Mouse (Mus musculus): ENCODE data around the gene Fam168b.

Fam168b gene

GRCm38 (mm10) chr1:34851562-34851961 lies 8.7 kb upstream of the Fam168b start:
- ATAC-seq (ENCODE audit: low TSS enrichment): peak; percentile 28; the same call in 1 of the 2 replicates

DNA sequence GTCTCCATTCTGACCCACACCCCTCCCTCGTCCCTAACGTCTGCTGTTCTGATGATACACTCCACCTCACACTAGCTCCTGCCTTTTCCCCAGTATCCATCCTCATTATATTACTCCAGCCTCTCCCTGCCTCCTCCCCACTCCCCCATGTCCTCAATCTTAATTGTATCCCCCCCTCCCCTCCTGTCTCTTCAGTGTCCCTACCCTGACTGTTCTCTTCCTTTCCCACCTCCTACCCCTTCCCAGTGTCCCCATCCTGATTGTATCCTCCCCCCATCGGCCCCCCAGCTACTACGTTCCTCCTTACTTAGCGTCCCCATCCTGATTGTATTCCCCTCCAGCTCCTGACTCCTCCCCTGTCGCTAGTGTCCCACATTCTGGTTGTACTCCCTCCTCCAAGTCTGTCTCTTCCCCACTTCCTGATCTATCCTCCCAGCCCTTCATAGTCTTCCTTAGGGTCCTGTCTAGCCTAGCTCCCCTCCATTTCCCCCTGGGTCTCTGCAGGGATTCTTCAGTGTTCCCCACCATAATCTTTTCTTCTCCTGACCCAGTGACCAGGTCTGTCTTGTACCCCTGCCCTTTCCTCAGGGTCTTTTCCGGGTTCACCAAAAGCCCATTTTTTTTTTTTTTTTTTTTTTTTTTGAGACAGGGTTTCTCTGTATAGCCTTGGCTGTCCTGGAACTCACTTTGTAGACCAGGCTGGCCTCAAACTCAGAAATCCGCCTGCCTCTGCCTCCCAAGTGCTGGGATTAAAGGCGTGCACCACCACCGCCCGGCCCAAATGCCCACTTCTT lies 7.7 kb upstream of the Fam168b start:
- ATAC-seq (ENCODE audit: low TSS enrichment): peak; percentile 66

GRCm38 (mm10) chr1:34849745-34850342 lies 7.0 kb upstream of the Fam168b start, which contains the start of gene Plekhb2:
Gene Plekhb2, plus strand, starts transcription at chr1:34849976.
- peak; percentile 83 for ATAC-seq (ENCODE audit: low TSS enrichment)

GRCm38 (mm10) chr1:34847070-34847469 lies 4.2 kb upstream of the Fam168b start:
- ATAC-seq (ENCODE audit: low TSS enrichment): no peak

DNA sequence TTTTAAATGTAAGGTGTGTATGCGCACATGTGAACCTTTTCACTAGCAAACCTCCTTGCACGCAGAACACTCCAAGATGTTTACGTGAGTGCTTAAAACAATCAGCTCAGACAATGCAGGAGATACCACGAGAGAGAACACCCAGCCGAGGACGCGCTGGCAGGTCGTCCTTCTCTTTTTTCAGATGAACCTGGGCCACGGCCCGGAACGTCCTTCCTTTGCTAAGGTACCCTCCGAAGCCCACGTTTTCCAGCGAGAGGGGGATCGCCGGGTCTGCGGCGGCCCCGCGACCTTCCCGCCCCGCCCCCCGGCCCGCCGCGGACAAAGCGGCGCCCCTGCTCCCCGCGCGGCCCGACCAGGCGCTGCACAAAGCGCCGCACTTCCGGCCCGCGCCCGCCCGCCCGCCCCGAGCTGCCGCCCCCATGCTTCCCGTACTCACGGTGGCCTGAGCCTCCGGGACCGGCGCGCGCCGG lies 440 bp downstream of the Fam168b start:
- ATAC-seq (ENCODE audit: low TSS enrichment): peak; percentile 28

GRCm38 (mm10) chr1:34841709-34842388 lies 1.0 kb downstream of the Fam168b start:
- no peak for ATAC-seq (ENCODE audit: low TSS enrichment)

- ATAC-seq (ENCODE audit: low TSS enrichment): no peak
These were observed 3.6 kb downstream of the Fam168b start for GRCm38 (mm10) chr1:34839241-34839640.

DNA sequence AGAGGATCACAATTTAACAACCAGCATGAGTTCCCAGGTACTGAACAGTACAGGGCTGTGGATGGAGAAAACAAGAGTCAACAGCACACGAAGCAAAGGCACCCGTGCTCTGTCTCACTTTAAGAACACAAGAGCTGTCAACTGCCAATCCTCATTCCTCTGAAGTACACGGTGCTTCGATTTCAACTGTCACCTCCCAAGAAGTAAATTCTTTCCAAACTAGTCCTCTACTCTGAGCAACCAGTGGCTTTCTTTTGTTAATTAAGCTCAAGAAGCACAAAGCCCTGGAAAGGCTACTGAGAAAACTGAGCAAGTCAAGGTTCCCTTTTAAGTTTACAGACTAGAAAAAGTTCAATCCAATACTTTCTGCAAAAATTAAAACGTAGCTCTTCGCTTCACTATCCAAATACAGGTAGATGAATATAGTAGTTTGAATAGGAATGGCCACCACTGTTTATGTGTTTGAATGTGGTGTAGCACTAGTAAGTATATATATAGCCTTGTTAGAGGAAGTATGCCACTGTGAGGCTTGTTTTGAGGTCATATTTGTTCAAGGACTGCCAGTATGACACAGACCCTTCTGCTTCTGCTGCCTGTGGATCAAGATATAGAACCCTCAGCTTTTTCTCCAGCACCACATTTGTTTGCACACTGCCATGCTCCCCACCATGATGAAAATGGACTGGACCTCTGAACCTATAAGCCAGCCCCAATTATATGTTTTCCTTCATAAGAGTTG lies 4.7 kb downstream of the Fam168b start:
- ATAC-seq (ENCODE audit: low TSS enrichment): no peak

DNA sequence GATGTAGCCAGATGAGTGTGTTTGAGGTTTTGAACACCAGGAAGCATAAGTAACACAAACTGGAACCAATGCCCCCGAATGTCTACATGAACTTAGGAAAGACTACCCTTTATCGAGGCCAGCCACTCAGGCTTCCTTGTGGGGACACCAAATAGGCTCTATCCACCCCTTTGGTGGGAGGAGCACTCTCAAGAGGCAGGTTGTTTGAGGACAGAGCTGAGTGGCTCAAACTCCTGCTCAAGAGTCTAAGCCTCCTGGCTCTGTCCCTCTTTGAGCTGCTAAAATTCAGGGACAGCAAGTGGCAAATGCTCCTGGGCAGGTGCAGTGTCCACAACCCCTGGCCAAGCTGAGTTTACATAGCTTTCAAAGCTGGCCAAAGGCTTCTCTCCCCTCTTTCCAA lies 8.0 kb downstream of the Fam168b start:
- no peak for ATAC-seq (ENCODE audit: low TSS enrichment)

- ATAC-seq (ENCODE audit: low TSS enrichment): no peak
These were observed 11.5 kb downstream of the Fam168b start for GRCm38 (mm10) chr1:34831381-34831780.

DNA sequence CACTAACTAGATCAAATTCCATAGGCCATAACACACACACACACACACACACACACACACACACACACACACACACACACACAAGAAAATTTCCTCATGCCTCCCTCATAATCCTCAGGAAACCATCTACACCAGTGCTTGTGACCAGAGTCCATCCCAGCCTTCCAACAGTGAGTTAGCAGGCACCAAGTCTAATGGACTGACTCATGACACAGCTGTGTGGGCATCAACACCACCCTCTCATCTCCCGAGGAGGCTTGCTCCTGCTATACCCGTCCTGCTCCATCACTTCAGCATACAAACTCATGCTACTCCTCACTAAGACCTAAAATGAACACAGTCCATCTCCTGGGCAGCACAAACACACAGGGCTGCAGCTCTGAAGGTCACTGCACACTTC lies 11.9 kb downstream of the Fam168b start:
- peak; percentile 86 for ATAC-seq (ENCODE audit: low TSS enrichment)

GRCm38 (mm10) chr1:34828528-34829294 lies 14.2 kb downstream of the Fam168b start:
- no peak for ATAC-seq (ENCODE audit: low TSS enrichment)

DNA sequence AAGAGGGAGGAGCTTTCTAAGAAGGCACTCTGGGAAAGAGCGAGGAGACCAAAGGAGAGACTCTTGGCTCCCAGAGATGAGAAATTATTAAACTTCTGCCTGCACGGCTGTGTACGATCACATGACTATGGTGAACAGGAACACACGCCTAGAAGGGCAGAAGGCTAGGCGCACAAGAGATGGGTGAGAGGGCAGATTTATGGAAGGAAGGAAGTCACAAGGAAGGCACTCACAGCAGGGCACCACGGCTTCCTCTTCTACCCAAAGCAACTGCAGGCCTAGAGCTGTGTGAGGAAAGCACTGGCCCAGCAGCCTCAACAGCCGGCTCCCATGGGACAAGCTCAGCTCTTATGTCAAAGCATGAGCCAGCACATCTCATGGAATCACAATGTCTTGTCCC lies 15.0 kb downstream of the Fam168b start:
- no peak for ATAC-seq (ENCODE audit: low TSS enrichment)

GRCm38 (mm10) chr1:34825909-34826308 lies 17.0 kb downstream of the Fam168b start:
- no peak for ATAC-seq (ENCODE audit: low TSS enrichment)

GRCm38 (mm10) chr1:34824208-34824607 lies 18.7 kb downstream of the Fam168b start:
- peak; percentile 72 for ATAC-seq (ENCODE audit: low TSS enrichment)

- no peak for ATAC-seq (ENCODE audit: low TSS enrichment)
These were observed 19.5 kb downstream of the Fam168b start for GRCm38 (mm10) chr1:34823353-34823752.

DNA sequence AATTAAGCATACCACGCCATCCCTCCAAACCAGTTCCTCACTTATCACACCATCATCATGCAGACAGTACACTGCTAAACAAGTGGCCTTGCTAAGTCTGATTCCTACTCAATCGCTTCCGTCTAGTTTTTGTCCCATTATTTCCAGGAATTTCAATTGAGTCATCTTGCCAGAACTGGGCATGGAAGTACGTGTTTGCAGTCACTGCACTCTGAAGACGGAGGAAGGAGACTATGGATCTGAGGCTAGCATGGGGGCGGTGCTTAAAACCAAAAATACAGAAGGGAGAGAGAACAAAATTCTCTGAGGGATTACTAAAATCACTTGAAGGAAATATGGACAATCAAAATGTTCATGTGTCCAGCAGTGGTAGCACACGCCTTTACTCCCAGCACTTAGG lies 20.1 kb downstream of the Fam168b start:
- peak; percentile 51 for ATAC-seq (ENCODE audit: low TSS enrichment)

GRCm38 (mm10) chr1:34822003-34822402 lies 20.9 kb downstream of the Fam168b start:
- no peak for ATAC-seq (ENCODE audit: low TSS enrichment)

DNA sequence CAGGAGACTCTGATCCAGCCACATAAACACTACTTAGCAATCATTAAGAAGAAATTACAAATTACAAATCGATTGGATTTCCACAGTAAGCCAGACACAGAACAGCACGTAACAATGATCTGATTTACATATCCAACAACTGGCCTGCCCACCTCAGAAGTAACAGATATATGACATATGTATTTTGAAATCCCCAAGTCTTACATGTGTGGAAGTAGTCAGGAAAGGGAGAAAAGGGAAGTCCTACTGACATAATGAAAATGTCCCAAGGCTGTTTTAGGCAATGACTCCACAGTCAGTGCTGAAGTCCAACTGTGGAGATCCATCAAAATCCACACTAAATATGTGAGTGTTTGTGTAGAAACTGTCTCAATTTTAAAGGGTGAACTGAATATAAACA lies 21.5 kb downstream of the Fam168b start:
- no peak for ATAC-seq (ENCODE audit: low TSS enrichment)

- no peak for ATAC-seq (ENCODE audit: low TSS enrichment)
These were observed 23.5 kb downstream of the Fam168b start for GRCm38 (mm10) chr1:34819225-34819910.

- ATAC-seq (ENCODE audit: low TSS enrichment): no peak
These were observed 27.0 kb downstream of the Fam168b start for GRCm38 (mm10) chr1:34815843-34816242.

Measured in frontal cortex, adult (tissue).